Mouse (Mus musculus) CH12.LX (cell line): Measurements from ENCODE around the gene Ptgis. TPM values are rescaled to one million over a fixed set of nuclear protein-coding genes. Genes with fewer than 3 reads are reported as not detected.

Source experiments
- DNase-seq: peaks from one replicate; pipeline ENCODE4 v3.0.0-alpha.2; 2013; ENCODE audit errors: extremely low read depth
- H3K27ac ChIP-seq: 2 replicates; pipeline ENCODE4 v1.5.1; 2012; ENCODE audit warnings: low read depth, mild to moderate bottlenecking, control low read depth, moderate library complexity; ENCODE audit not compliant: insufficient read depth
- H3K27me3 ChIP-seq: replicated peaks from 2 replicates; pipeline ENCODE3; 2012; ENCODE audit warnings: inconsistent platforms
- H3K36me3 ChIP-seq, 2 experiments: replicated peaks in 1 of 2; 2 replicates each; pipeline versions ENCODE3 to v1.6.1; 2012; ENCODE audit warnings: inconsistent platforms in 1 of 2, low read length in 1 of 2, mild to moderate bottlenecking in 1 of 2, mixed read lengths in 1 of 2, moderate library complexity in 1 of 2; ENCODE audit not compliant: control insufficient read depth in 1 of 2, insufficient read depth in 1 of 2
- H3K4me1 ChIP-seq, 2 experiments: 2 replicates each; pipeline ENCODE4 v1.6.1; 2012; ENCODE audit warnings: inconsistent platforms in 1 of 2, moderate library complexity in 1 of 2; ENCODE audit not compliant: insufficient read depth in 2 of 2, control insufficient read depth in 1 of 2
- H3K4me2 ChIP-seq: 2 replicates; pipeline ENCODE4 v1.6.1; 2012; ENCODE audit warnings: low read depth, mild to moderate bottlenecking, control low read depth; ENCODE audit not compliant: poor library complexity, insufficient read depth, severe bottlenecking
- H3K4me3 ChIP-seq, 3 experiments: fragments of 150-350 bp in 1 of 3; sonication (generic) in 1 of 3; replicated peaks in 1 of 3; 2 replicates each; pipeline versions ENCODE3 to v1.5.1; 2011 to 2012; ENCODE audit warnings: low read depth in 2 of 3, low read length in 2 of 3, mild to moderate bottlenecking in 2 of 3, moderate library complexity in 2 of 3, control low read depth in 1 of 3, improper control_type of control experiment in 1 of 3, inconsistent platforms in 1 of 3, mixed read lengths in 1 of 3; ENCODE audit not compliant: poor library complexity in 1 of 3
- H3K79me2 ChIP-seq: replicated peaks from 2 replicates; pipeline ENCODE4 v1.6.1; 2012; ENCODE audit warnings: mild to moderate bottlenecking, moderate library complexity; ENCODE audit not compliant: control insufficient read depth, poor library complexity, insufficient read depth, severe bottlenecking; ENCODE audit errors: extremely low read depth
- H3K9ac ChIP-seq: 2 replicates; pipeline ENCODE4 v1.6.1; 2012; ENCODE audit warnings: low read depth, mild to moderate bottlenecking, control low read depth, moderate library complexity; ENCODE audit not compliant: insufficient read depth
- H3K9me3 ChIP-seq: replicated peaks from 2 replicates; pipeline ENCODE3; 2012; ENCODE audit warnings: low read length, inconsistent platforms, mixed read lengths
- CTCF ChIP-seq, 2 experiments: IDR thresholded peaks in 1 of 2; conservative IDR thresholded peaks in 1 of 2; 2 replicates each; pipeline ENCODE4 v1.5.1; 2011 to 2012; ENCODE audit warnings: low read depth in 2 of 2, low read length in 2 of 2, improper control_type of control experiment in 1 of 2, inconsistent platforms in 1 of 2, mild to moderate bottlenecking in 1 of 2, moderate library complexity in 1 of 2
- HCFC1 ChIP-seq: IDR thresholded peaks from 2 replicates; pipeline ENCODE4 v1.6.1; 2012; ENCODE audit warnings: low read depth, mild to moderate bottlenecking, inconsistent platforms, low read length, improper control_type of control experiment
- IRF4 ChIP-seq: IDR thresholded peaks from 2 replicates; pipeline ENCODE4 v1.6.1; 2014; ENCODE audit warnings: low read depth, mild to moderate bottlenecking, inconsistent platforms, low read length, improper control_type of control experiment
- JUN ChIP-seq: IDR thresholded peaks from 2 replicates; pipeline ENCODE4 v1.6.1; 2011; ENCODE audit warnings: low read depth, mild to moderate bottlenecking, low read length, improper control_type of control experiment, moderate library complexity; ENCODE audit not compliant: insufficient read depth
- JUND ChIP-seq: conservative IDR thresholded peaks from 2 replicates; pipeline ENCODE4 v1.6.1; 2011; ENCODE audit warnings: low read depth, low read length, improper control_type of control experiment
- MEF2A ChIP-seq: IDR thresholded peaks from 2 replicates; pipeline ENCODE4 v1.6.1; 2014; ENCODE audit warnings: low read depth, mild to moderate bottlenecking, inconsistent platforms, low read length, improper control_type of control experiment, borderline replicate concordance
- MYC ChIP-seq: IDR thresholded peaks from 2 replicates; pipeline ENCODE4 v1.6.1; 2011; ENCODE audit warnings: low read depth, mild to moderate bottlenecking, improper control_type of control experiment, low read length
- NELFE ChIP-seq: IDR thresholded peaks from 2 replicates; pipeline ENCODE4 v1.6.1; 2011; ENCODE audit warnings: low read depth, low read length, improper control_type of control experiment
- NRF1 ChIP-seq: IDR thresholded peaks from 2 replicates; pipeline ENCODE4 v1.6.1; 2014; ENCODE audit warnings: low read depth, mild to moderate bottlenecking, inconsistent platforms, low read length, improper control_type of control experiment, moderate library complexity
- PAX5 ChIP-seq: IDR thresholded peaks from 2 replicates; pipeline ENCODE4 v1.6.1; 2012; ENCODE audit warnings: low read length, inconsistent platforms, mixed read lengths
- POLR2A ChIP-seq: IDR thresholded peaks from 2 replicates; pipeline ENCODE4 v1.6.1; 2011; ENCODE audit warnings: low read depth, mild to moderate bottlenecking, improper control_type of control experiment, low read length
- RAD21 ChIP-seq: IDR thresholded peaks from 2 replicates; pipeline ENCODE4 v1.6.1; 2011; ENCODE audit warnings: low read depth, mild to moderate bottlenecking, low read length, improper control_type of control experiment, moderate library complexity
- TCF12 ChIP-seq: IDR thresholded peaks from 2 replicates; pipeline ENCODE4 v1.6.1; 2014; ENCODE audit warnings: low read depth, mild to moderate bottlenecking, inconsistent platforms, low read length, improper control_type of control experiment
- USF1 ChIP-seq: IDR thresholded peaks from 2 replicates; pipeline ENCODE4 v1.6.1; 2014; ENCODE audit warnings: low read depth, mild to moderate bottlenecking, inconsistent platforms, low read length, improper control_type of control experiment
- ZC3H11A ChIP-seq: IDR thresholded peaks from 2 replicates; pipeline ENCODE4 v1.6.1; 2012; ENCODE audit warnings: low read depth, mild to moderate bottlenecking, inconsistent platforms, low read length, improper control_type of control experiment
- ZNF384 ChIP-seq: IDR thresholded peaks from 2 replicates; pipeline ENCODE4 v1.6.1; 2012; ENCODE audit warnings: low read depth, low read length, improper control_type of control experiment, inconsistent platforms
- dilution Hi-C: fragments of 300-500 bp; cut with MboI; formaldehyde crosslinking; loops from 2 replicates; pipeline ENCODE4 v1.14.3; 2020; ENCODE audit warnings: low sequenced_read_pairs; ENCODE audit not compliant: extremely low pct_unique_long_range_greater_than_20kb, extremely low pct_ligation_motif_present
- in situ Hi-C: fragments of 300-500 bp; cut with MboI; formaldehyde crosslinking; loops from 3 replicates; pipeline ENCODE4 v1.14.3; 2019; ENCODE audit warnings: low sequenced_read_pairs, low pct_ligation_motif_present, low pct_unique_long_range_greater_than_20kb, mixed read lengths
- polyA plus RNA-seq: library from polyadenylated mRNA; unstranded; fragments of >175 nt; gene quantifications from 2 replicates; pipeline ENCODE4 v1.2.1, GENCODE M21; 2012; ENCODE audit warnings: low read depth; ENCODE audit not compliant: insufficient read length
- total RNA-seq, 2 experiments: library from RNA; depleted of rRNA; stranded (reverse); fragments of 300-350 nt in 1 of 2; fragments of >200 nt in 1 of 2; gene quantifications; 2 replicates each; pipeline ENCODE4 v1.2.3; 2012 to 2014

Gene Ptgis
- total and polyA plus RNA-seq, 3 experiments = 7.0 to 15.9 (median 13.4) TPM

DNA sequence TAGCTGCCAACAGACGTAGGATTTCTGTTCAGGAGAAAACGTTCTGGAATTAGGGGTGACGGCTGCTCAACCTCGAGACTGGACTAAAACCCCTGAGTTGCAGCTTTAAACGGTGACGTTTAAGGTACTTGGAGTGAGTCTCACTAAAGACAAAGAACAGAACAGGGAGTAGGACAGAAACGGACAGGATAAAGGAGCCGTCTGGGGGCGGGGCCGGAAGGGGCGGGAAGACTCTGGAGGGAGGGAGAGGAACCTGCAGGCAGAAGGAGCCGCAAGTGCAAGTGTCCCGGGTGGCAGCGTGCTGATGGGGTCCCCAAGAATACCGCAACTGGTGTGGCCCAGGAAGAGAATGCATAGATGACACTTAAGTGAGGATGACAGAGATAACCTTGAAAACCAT, 9.8 kb downstream of the Ptgis start:
- peak; percentile 25 for DNase-seq
- no peaks in the 10 kb centered on the region for H3K4me1 ChIP-seq

DNA sequence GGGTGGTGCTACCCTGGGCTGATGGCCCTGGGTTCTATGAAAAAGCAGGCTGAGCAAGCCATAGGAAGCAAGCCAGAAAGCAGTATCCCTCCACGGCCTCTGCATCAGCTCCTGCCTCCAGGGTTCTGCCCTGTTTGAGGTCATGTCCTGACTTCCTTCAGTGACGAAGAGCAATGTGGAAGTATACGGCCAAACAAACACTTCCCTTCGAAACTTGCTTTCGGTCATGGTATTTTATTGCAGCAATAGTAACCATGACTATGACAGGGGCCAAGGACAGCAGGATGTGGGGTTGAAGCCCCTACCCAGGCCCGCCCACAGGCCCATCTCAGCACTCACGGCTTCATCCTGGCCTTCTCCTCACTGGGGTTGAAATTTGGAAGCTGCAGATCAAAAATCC, 15.5 kb downstream of the Ptgis start:
- H3K4me3 ChIP-seq = no peak overlapping the region
- H3K9me3 ChIP-seq = no peaks in the 10 kb centered on the region
- no peak overlapping the region for H3K27ac ChIP-seq
- dilution Hi-C loops = no loop called here
- H3K4me1 ChIP-seq = peaks cover 0 to 15% of the 10 kb centered on the region in 2 experiments; a peak in 1 of 4 replicates
- no peak overlapping the region for H3K4me2 ChIP-seq
- TF ChIP-seq USF1 (no peak), ZC3H11A (no peak), MYC (no peak), JUN (no peak), RAD21 (no peak), PAX5 (no peak), ZNF384 (no peak), NRF1 (no peak), MEF2A (no peak)
- H3K79me2 ChIP-seq = no peaks in the 10 kb centered on the region
- H3K9ac ChIP-seq = no peak overlapping the region
- in situ Hi-C loops = loop anchor here (5.0 kb wide), 1 partner anchor 52 kb away; no protein-coding TSS in a partner anchor
- peaks cover 0 to 18% of the 10 kb centered on the region in 2 experiments for H3K36me3 ChIP-seq
- no peak for DNase-seq
- H3K27me3 ChIP-seq = peaks cover 16% of the 10 kb centered on the region

More for the DNA sequence above, 9.8 kb downstream of the Ptgis start:
- no peak overlapping the region for H3K27ac ChIP-seq
- no peaks in the 10 kb centered on the region for H3K9me3 ChIP-seq
- no peaks in the 10 kb centered on the region for H3K79me2 ChIP-seq
- dilution Hi-C loops (no loop called here), in situ Hi-C loops (no loop called here)
- H3K36me3 ChIP-seq = no peaks in the 10 kb centered on the region
- H3K27me3 ChIP-seq = peaks cover 33% of the 10 kb centered on the region
- no peak overlapping the region for H3K9ac ChIP-seq
- H3K4me2 ChIP-seq = no peak overlapping the region
- TF ChIP-seq POLR2A (peak; percentile 41; the same call in 1 of the 2 replicates), JUND (no peak), TCF12 (no peak), NELFE (no peak), MYC (no peak), IRF4 (no peak), MEF2A (no peak), HCFC1 (no peak), CTCF (conservative IDR thresholded peaks at IDR 0.05 in 1 of 2, IDR thresholded peaks at IDR 0.05 in 1 of 2; ENCODE audit: low read depth in 2 of 2, low read length in 2 of 2) (no peak)
- H3K4me3 ChIP-seq = no peak overlapping the region
